Mouse (Mus musculus) MEL (cell line): ENCODE measurements at regions not wholly inside any gene's neighbourhood (a gene's known extent, or its start where the extent isn't known, plus 50 kb on each side); places are given as distances from the start of the nearest gene placed in this dataset.

Source experiments
- DNase-seq: peaks from one replicate; pipeline ENCODE4 v3.0.0; 2011; ENCODE audit warnings: low read depth, low spot score
- H3K27ac ChIP-seq: 2 replicates; pipeline ENCODE4 v1.5.1; 2012; ENCODE audit warnings: low read depth, mild to moderate bottlenecking, control low read depth, low read length, moderate library complexity; ENCODE audit not compliant: control insufficient read depth
- H3K27me3 ChIP-seq, 2 experiments: fragments of 150-350 bp in 1 of 2; sonication (generic) in 1 of 2; 2 replicates each; pipeline ENCODE4 v1.6.1; 2012; ENCODE audit warnings: low read length in 2 of 2, mild to moderate bottlenecking in 2 of 2, improper control_type of control experiment in 1 of 2, moderate library complexity in 1 of 2; ENCODE audit not compliant: insufficient read depth in 2 of 2, control insufficient read depth in 1 of 2
- H3K36me3 ChIP-seq, 2 experiments: 2 replicates each; pipeline ENCODE4 v1.6.1; 2012 to 2014; ENCODE audit warnings: low read length in 2 of 2, improper control_type of control experiment in 1 of 2, inconsistent platforms in 1 of 2, mild to moderate bottlenecking in 1 of 2; ENCODE audit not compliant: insufficient read depth in 2 of 2, control insufficient read depth in 1 of 2
- H3K4me1 ChIP-seq, 2 experiments: fragments of 150-350 bp in 1 of 2; sonication (generic) in 1 of 2; 2 replicates each; pipeline ENCODE4 v1.6.1; 2012; ENCODE audit warnings: low read length in 2 of 2, improper control_type of control experiment in 1 of 2, mild to moderate bottlenecking in 1 of 2; ENCODE audit not compliant: insufficient read depth in 2 of 2, control insufficient read depth in 1 of 2
- H3K4me3 ChIP-seq, 2 experiments: fragments of 150-350 bp in 1 of 2; sonication (generic) in 1 of 2; 2 replicates each; pipeline ENCODE4 v1.5.1; 2012; ENCODE audit warnings: low read depth in 2 of 2, low read length in 2 of 2, mild to moderate bottlenecking in 2 of 2, moderate library complexity in 2 of 2, control low read depth in 1 of 2, improper control_type of control experiment in 1 of 2; ENCODE audit not compliant: control insufficient read depth in 1 of 2, insufficient read depth in 1 of 2
- H3K79me2 ChIP-seq: 2 replicates; pipeline ENCODE4 v1.6.1; 2012; ENCODE audit warnings: mild to moderate bottlenecking, low read length, moderate library complexity; ENCODE audit not compliant: control insufficient read depth, poor library complexity, insufficient read depth
- H3K9ac ChIP-seq: 2 replicates; pipeline ENCODE4 v1.6.1; 2012; ENCODE audit warnings: low read depth, mild to moderate bottlenecking, control low read depth, low read length, moderate library complexity; ENCODE audit not compliant: control insufficient read depth, poor library complexity, severe bottlenecking
- H3K9me3 ChIP-seq: fragments of 150-350 bp; sonication (generic); replicated peaks from 2 replicates; pipeline ENCODE4 v1.6.1; 2012; ENCODE audit warnings: mild to moderate bottlenecking, low read length, improper control_type of control experiment, moderate library complexity; ENCODE audit not compliant: insufficient read depth
- BHLHE40 ChIP-seq: IDR thresholded peaks from 2 replicates; pipeline ENCODE4 v1.6.1; 2012; ENCODE audit warnings: low read depth, mild to moderate bottlenecking, inconsistent platforms, low read length, improper control_type of control experiment, borderline replicate concordance
- CHD1 ChIP-seq: IDR thresholded peaks from 2 replicates; pipeline ENCODE4 v1.6.1; 2012; ENCODE audit warnings: low read depth, mild to moderate bottlenecking, inconsistent platforms, low read length, improper control_type of control experiment
- E2F4 ChIP-seq: IDR thresholded peaks from 2 replicates; pipeline ENCODE4 v1.6.1; 2011; ENCODE audit warnings: low read depth, low read length, improper control_type of control experiment, borderline replicate concordance
- EP300 ChIP-seq, 2 experiments: IDR thresholded peaks; 2 replicates each; pipeline ENCODE4 v1.6.1; 2011; ENCODE audit warnings: improper control_type of control experiment in 2 of 2, low read length in 2 of 2, low read depth in 1 of 2, mild to moderate bottlenecking in 1 of 2
- ETS1 ChIP-seq: IDR thresholded peaks from 2 replicates; pipeline ENCODE4 v1.6.1; 2012; ENCODE audit warnings: low read depth, mild to moderate bottlenecking, inconsistent platforms, low read length, improper control_type of control experiment, moderate library complexity
- GABPA ChIP-seq: IDR thresholded peaks from 2 replicates; pipeline ENCODE4 v1.6.1; 2012; ENCODE audit warnings: low read depth, mild to moderate bottlenecking, inconsistent platforms, low read length, improper control_type of control experiment, moderate library complexity
- GATA1 ChIP-seq: IDR thresholded peaks from 2 replicates; pipeline ENCODE4 v1.6.1; 2011; ENCODE audit warnings: low read depth, low read length, improper control_type of control experiment
- KAT2A ChIP-seq: conservative IDR thresholded peaks from 2 replicates; pipeline ENCODE4 v1.6.1; 2012; ENCODE audit warnings: low read depth, low read length, improper control_type of control experiment, inconsistent platforms
- MAFK ChIP-seq: IDR thresholded peaks from 2 replicates; pipeline ENCODE4 v1.6.1; 2011; ENCODE audit warnings: low read depth, mild to moderate bottlenecking, low read length, improper control_type of control experiment, borderline replicate concordance
- MAX ChIP-seq: IDR thresholded peaks from 2 replicates; pipeline ENCODE4 v1.6.1; 2011; ENCODE audit warnings: low read length, improper control_type of control experiment
- MEF2A ChIP-seq: IDR thresholded peaks from 2 replicates; pipeline ENCODE4 v1.6.1; 2014; ENCODE audit warnings: low read depth, mild to moderate bottlenecking, inconsistent platforms, low read length, improper control_type of control experiment; ENCODE audit not compliant: poor library complexity, insufficient replicate concordance, severe bottlenecking; ENCODE audit errors: extremely low read depth
- MXI1 ChIP-seq: IDR thresholded peaks from 2 replicates; pipeline ENCODE4 v1.6.1; 2011; ENCODE audit warnings: mild to moderate bottlenecking, low read depth, low read length, improper control_type of control experiment
- MYB ChIP-seq: IDR thresholded peaks from 2 replicates; pipeline ENCODE4 v1.6.1; 2011; ENCODE audit warnings: mild to moderate bottlenecking, low read depth, low read length, improper control_type of control experiment
- MYC ChIP-seq: IDR thresholded peaks from 2 replicates; pipeline ENCODE4 v1.6.1; 2011; ENCODE audit warnings: low read depth, mild to moderate bottlenecking, low read length, improper control_type of control experiment, moderate library complexity
- NELFE ChIP-seq: IDR thresholded peaks from 2 replicates; pipeline ENCODE4 v1.6.1; 2011; ENCODE audit warnings: low read depth, low read length, improper control_type of control experiment
- POLR2A ChIP-seq, 2 experiments: IDR thresholded peaks; 2 replicates each; pipeline ENCODE4 v1.6.1; 2011 to 2012; ENCODE audit warnings: low read length in 2 of 2, mild to moderate bottlenecking in 2 of 2, control low read depth in 1 of 2, improper control_type of control experiment in 1 of 2, low read depth in 1 of 2, moderate library complexity in 1 of 2; ENCODE audit not compliant: control insufficient read depth in 1 of 2, insufficient read depth in 1 of 2, poor library complexity in 1 of 2
- POLR2AphosphoS2 ChIP-seq: IDR thresholded peaks from 2 replicates; pipeline ENCODE4 v1.6.1; 2011; ENCODE audit warnings: low read length, improper control_type of control experiment
- POLR2AphosphoS5 ChIP-seq: IDR thresholded peaks from 2 replicates; pipeline ENCODE4 v1.6.1; 2012; ENCODE audit warnings: low read depth, borderline replicate concordance, mild to moderate bottlenecking, inconsistent platforms, low read length, moderate library complexity, mixed read lengths
- RCOR1 ChIP-seq: IDR thresholded peaks from 2 replicates; pipeline ENCODE4 v1.6.1; 2012; ENCODE audit warnings: low read depth, mild to moderate bottlenecking, inconsistent platforms, low read length, improper control_type of control experiment
- SIN3A ChIP-seq: IDR thresholded peaks from 2 replicates; pipeline ENCODE4 v1.6.1; 2012; ENCODE audit warnings: low read length, improper control_type of control experiment, inconsistent platforms
- TBP ChIP-seq: IDR thresholded peaks from 2 replicates; pipeline ENCODE4 v1.8.0; 2011; ENCODE audit warnings: low read depth, low read length, improper control_type of control experiment
- USF2 ChIP-seq, 2 experiments: IDR thresholded peaks; 2 replicates each; pipeline ENCODE4 v1.6.1; 2011 to 2012; ENCODE audit warnings: improper control_type of control experiment in 2 of 2, low read length in 2 of 2, borderline replicate concordance in 1 of 2, inconsistent platforms in 1 of 2, low read depth in 1 of 2, mild to moderate bottlenecking in 1 of 2; ENCODE audit not compliant: insufficient read depth in 1 of 2
- ZC3H11A ChIP-seq: IDR thresholded peaks from 2 replicates; pipeline ENCODE4 v1.6.1; 2012; ENCODE audit warnings: low read depth, mild to moderate bottlenecking, inconsistent platforms, low read length, improper control_type of control experiment
- ZKSCAN1 ChIP-seq: IDR thresholded peaks from 2 replicates; pipeline ENCODE4 v1.6.1; 2012; ENCODE audit warnings: low read depth, mild to moderate bottlenecking, inconsistent platforms, low read length, improper control_type of control experiment, moderate library complexity
- ZNF384 ChIP-seq: IDR thresholded peaks from 2 replicates; pipeline ENCODE4 v1.6.1; 2012; ENCODE audit warnings: low read depth, mild to moderate bottlenecking, inconsistent platforms, low read length, improper control_type of control experiment

- Histone ChIP-seq H3K4me1 (no peaks in the 10 kb centered on the region), H3K79me2 (no peaks in the 10 kb centered on the region), H3K9me3 (no peaks in the 10 kb centered on the region), H3K4me3 (no peak overlapping the region), H3K9ac (no peak overlapping the region), H3K36me3 (no peaks in the 10 kb centered on the region), H3K27me3 (no peaks in the 10 kb centered on the region), H3K27ac (no peak overlapping the region)
- DNase-seq, result no peak
- TF ChIP-seq MYB (no peak), ZC3H11A (no peak), EP300 (IDR thresholded peaks at IDR 0.05; ENCODE audit: low read depth in 1 of 2, low read length in 2 of 2) (no peak), POLR2AphosphoS2 (no peak), ZNF384 (no peak), NELFE (no peak), TBP (no peak), MXI1 (no peak), RCOR1 (no peak), SIN3A (no peak), MYC (no peak), CHD1 (no peak), ZKSCAN1 (no peak), USF2 (IDR thresholded peaks at IDR 0.05; ENCODE audit: borderline replicate concordance in 1 of 2, insufficient read depth in 1 of 2, low read depth in 1 of 2, low read length in 2 of 2) (no peak), GATA1 (no peak)
Observed at GRCm38 (mm10) chr5:47385930-47386329, 597.0 kb upstream of the Slit2 start.

DNA sequence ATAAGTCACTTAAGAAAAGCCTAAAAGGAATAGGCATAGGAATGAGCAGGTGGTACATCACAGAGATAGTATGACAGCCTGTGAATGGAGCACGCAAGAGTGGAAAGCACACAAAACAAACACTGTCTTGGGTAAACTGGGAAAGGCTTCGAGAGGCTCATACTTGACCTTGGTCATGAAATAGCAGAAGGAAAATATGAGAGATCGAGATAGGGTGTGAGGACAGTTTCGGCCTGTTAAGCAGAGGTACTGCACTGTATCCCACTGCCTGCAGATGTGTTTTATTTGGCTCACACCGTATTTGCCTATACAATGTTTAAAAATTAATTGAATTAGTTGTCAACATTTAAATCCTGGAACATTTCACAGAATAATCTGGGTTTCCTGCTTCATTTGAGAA, 596.2 kb upstream of the Slit2 start:
- no peak for DNase-seq
- H3K36me3 ChIP-seq, result no peaks in the 10 kb centered on the region
- TF ChIP-seq GABPA, result no peak
- TF ChIP-seq POLR2AphosphoS5, result no peak
- no peak for TF ChIP-seq MAFK
- no peak for TF ChIP-seq E2F4
- no peak for TF ChIP-seq ZKSCAN1
- no peak for TF ChIP-seq MEF2A
- no peak for TF ChIP-seq ETS1
- no peak for TF ChIP-seq POLR2A (IDR thresholded peaks at IDR 0.05; ENCODE audit: control insufficient read depth in 1 of 2, insufficient read depth in 1 of 2, low read depth in 1 of 2, low read length in 2 of 2, poor library complexity in 1 of 2)
- no peak for TF ChIP-seq MAX
- no peak for TF ChIP-seq SIN3A
- no peak for TF ChIP-seq BHLHE40
- no peak for TF ChIP-seq GATA1
- TF ChIP-seq KAT2A, result no peak
- no peaks in the 10 kb centered on the region for H3K9me3 ChIP-seq
- no peak overlapping the region for H3K27ac ChIP-seq
- no peak overlapping the region for H3K4me3 ChIP-seq
- H3K9ac ChIP-seq, result no peak overlapping the region
- H3K4me1 ChIP-seq, result no peaks in the 10 kb centered on the region
- H3K27me3 ChIP-seq, result no peaks in the 10 kb centered on the region
- H3K79me2 ChIP-seq, result no peaks in the 10 kb centered on the region
